Mouse (Mus musculus) adrenal gland, postnatal 25 days (tissue): Measurements from ENCODE around the gene Ubxn11. TPM values are rescaled to one million over a fixed set of nuclear protein-coding genes. Genes with fewer than 3 reads are reported as not detected.

Experiments used
- DNase-seq: peaks from one replicate; pipeline ENCODE4 v3.0.0; 2021; ENCODE audit warnings: mixed read lengths
- long read RNA-seq: library from polyadenylated mRNA; stranded (forward); transcript quantifications from one replicate; pipeline ENCODE4 v2.0.0, GENCODE M21; 2021
- total RNA-seq: library from RNA; stranded (reverse); gene quantifications from 2 replicates; pipeline ENCODE4 v1.2.3, GENCODE M21; 2021

The Ubxn11 gene
- 8.1 and 9.4 TPM in 2 replicates for total RNA-seq
- long read RNA-seq, partial matches to known transcripts, result 0 of 2 reads
- long read RNA-seq, other reads (novel, unspliced or antisense), result 0 of 2 reads

DNA sequence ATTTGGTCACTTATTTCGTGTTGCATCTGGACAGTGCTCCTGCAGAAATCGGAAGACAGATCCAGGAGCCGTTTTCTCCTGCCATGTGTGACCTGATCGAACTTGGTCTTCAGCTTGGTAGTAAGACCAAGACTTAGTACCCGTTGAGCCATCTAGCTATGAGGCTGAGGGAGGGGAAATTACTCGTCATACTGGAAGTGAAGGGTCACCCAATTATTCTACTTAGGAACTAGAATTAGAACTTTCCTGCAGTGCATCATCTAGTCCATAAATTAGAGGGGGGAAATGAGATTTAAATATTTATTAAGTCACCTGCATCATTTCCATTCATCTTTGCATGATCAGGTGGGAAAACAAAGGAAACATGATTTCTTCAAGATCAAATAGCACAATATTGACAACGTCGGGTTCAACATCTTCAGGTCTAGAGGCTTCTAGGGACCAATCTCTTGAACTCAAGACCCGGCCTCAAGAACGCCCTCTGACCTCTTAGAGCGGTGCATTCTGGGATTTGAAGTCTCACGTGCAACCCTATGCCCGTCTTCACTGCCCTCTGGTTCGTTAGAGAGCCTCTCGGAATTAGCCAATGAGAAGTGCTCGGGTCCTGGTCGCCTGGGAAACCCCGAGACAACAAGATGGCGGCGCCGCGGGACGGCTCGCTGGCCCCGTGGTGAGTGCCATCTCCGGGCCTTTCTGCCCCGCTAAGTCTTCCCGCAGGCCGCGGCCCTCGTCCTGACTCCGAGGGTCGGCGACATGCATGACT lies at the start of gene Ubxn11:
Gene Ubxn11 (plus strand): TSS at position 592 of the 763 bp plus-strand sequence.
- peak; percentile 85 for DNase-seq

DNA sequence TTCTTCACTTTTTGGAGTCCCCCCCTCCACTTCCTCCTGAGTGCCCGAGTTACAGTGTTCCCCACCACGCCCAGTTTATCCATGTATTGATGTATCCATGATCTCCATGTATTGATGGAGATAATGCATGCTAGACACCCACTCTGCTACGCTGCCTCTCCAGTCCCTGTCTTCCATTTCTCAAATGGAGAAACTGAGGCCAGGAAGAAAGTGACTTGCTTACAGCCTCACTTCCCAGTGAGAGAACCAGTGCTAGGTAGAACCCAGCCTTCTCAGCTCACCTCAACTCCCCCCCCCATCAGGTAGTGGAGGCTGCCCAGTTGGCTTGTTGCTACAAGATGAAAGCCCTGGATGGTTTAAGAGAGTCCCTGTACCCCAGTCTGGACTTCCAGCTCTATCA lies 48.8 kb upstream of the Ubxn11 start, which contains the start of gene Zfp683:
Gene Zfp683 (plus strand): TSS at position 301 of the 400 bp plus-strand sequence.
- DNase-seq, result no peak

DNA sequence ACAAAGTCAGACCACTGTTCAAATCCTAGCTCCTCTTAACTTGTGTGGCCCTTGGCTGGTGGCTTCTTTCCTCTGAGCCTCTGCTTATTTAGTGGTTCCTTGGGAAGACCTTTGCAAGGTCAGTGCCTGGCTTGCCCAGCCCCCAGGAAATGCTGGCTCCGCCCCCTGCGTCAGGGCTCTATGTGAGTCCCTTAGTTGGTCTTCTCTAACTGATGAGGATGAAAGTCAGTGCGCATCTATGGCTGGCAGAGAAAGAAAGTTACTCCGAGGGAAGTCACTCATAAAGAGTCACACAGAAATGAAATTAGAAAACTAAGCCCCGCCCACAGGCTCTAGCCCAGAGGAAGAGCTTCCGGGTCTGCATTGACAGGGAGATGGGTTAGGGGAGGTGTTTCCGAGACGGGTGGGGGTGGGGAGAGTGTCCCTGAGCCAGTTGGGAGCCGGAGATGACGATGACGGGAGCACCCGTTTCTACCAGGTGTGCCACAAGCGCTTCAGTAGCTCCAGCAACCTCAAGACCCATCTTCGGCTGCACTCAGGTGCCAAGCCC lies 44.1 kb upstream of the Ubxn11 start:
- DNase-seq, result no peak

DNA sequence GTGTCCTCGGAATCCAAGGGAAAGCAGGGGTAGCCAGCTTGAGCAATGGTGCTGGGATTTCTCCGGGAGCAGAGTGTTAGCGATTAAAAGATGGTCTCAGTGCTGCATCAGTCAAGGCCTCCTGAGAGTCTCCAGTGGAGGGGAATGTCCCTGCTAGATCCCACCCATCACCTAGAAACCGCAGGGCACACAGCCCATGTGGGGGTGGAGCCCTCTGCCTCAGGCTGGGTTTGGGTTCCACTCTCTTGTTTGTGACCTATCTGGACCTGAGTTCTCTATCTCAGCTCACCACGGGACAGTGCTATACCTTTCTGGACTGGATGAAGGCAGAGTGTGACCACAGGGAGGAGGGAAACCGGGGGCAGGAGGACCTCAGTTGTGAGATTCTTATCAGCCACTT lies 43.5 kb upstream of the Ubxn11 start:
- no peak for DNase-seq

DNA sequence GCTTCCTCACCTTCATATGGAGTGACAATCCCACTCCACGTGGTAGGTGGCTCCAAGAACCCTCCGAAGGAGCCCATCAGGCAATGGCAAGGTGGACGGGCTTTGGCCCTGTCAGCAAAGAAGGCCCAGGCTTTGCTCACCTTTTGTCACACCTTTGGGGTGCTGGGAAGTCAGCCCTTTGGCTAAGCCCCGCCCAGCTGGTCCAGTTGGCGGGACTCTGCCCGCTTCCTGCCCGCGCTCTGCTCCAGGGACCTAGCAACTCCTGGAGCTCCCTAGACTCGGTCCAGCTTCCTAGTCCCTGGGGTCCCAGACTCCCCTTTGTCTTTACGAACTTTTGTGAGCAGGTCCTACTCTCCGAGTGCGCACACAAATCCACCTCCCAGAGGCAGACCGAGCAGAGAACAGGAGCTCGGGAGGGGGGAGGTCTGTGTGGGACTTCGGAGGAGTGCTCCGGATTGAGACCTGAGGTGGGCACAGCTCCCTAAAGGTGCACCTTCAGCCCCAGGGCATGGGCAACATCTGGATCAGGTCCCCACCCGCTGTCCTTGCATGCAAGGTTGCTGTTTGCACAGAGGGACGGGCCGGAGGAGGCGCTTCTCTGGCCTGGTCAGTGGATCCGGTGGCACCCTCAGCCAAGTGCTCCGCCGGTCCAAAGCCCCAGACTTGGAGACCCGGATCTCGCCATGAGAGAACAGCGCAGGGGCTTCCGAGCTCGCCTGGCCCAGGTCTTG lies 42.1 kb upstream of the Ubxn11 start, which contains the start of gene Crybg2:
Gene Crybg2 (plus strand): TSS at position 681 of the 731 bp plus-strand sequence.
- no peak for DNase-seq

DNA sequence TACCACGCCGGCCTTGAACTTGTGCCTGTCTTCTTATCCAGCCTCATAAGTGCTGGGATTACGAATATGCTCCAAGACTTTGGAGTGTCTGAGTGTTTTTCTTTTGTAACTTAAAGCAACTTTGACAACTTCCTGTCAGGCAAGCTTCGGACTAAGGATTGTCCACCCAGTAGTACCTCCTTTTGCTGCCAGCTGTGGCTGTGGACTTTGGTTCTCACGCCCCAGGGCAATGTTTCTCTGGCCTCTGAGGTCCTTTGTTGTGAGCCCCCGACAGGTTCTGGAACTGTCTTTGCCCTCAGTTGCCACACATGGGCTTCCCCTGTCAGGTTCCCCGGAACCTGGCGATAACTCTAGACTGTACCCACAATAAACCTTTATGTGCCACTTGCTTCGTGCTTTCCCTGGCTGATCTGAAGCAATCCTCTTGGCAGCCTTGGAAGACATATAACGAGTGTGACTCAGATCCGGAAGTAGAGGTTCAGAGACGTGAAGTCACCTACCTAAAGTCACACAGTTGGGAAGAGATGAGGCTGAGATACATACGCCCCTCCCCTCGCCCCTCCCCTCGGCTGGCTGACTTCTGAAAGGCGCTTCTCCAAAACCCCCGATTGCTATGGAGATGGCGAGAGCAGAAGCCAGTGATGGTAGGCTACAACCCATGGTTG lies 41.1 kb upstream of the Ubxn11 start:
- no peak for DNase-seq

DNA sequence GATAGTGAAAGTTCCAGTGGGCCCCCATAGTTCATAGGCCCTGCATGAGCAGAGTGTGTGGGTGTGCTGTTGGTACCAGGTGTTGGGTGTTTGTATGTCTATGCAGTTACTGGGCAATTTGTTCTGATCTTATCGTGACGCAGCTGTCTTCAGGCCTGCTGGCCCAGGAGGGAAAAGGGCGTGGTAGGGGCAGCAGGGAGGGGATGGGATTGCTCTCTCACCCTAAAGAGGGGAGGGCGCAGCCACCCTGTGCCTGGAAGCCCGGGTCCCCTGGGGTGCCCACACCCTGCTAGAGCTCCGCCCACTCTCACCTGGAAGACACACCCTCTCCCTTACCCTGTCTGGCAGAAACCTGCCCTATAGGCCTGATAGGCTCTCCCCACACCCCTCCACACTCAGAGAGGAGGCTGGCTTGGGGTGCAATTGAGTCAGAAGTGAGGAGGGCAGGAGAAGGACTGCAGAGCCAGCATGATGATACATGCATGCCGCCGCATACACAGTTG lies 40.4 kb upstream of the Ubxn11 start:
- DNase-seq, result no peak

DNA sequence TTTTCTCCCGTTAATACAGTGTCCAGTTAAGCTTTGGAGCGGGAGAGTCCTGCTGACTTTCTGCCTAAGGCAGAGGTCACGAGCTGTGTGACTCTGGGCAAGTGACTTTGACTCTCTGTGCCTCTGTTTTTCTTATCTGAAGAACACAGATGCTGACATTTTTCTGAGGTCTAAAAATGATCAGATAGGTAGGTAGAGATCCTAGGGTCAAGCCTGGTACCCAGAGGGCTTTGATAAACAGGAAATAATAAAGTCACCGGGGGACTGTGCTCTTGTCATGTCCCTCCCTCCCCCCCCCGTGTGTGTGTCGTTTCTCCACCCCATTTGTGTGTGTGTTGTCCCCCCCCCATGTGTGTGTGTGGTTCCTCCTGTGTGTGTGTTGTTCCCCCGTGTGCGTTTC lies 39.8 kb upstream of the Ubxn11 start:
- no peak for DNase-seq

DNA sequence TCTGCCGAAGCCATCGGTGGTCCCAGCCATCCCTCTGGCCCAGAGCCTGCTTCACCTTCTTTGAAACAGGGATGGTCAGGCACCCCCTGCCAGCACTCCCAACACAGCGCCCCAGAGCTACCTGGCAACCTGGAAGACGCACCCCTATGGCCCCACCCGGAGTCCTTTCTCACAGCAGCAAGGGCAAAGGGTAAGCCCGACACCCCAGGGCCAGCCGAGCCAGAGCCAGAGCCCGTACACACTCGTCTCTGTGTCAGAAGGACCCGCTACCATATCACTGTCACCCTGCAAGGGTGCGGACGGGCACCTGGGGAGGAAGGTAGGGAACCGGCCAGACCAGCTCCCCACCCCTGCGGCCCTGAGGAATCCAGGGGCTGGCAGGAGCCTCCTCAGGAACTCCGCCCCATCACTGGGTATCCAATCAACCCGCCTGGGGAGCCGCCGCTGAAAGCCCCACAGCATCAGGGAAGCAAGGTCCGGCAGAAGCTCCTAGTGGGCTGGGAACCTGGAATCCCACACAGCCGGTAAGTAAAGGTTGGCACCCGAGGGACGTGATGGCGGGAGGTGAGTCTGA lies 36.9 kb upstream of the Ubxn11 start:
- DNase-seq, result no peak

DNA sequence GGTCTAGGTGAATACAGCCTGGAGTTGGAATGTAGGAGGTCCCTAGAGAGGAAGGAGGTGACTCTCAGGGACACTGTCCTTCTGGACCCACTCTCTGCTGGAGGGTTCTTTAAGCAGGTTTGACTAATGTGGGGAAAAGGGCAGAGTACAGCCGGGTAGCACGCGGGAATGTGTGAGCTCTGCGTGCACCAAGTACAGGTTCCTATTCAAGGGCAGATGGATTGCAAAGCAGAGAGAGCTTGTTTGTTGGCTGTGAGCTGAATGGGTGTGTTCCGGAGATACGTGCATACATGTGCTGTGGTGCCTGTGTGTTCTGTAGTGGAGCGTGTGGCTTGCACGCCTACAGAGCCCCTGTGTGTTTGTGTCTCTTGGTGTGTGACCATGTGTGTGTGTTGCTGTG lies 35.0 kb upstream of the Ubxn11 start:
- DNase-seq, result no peak

DNA sequence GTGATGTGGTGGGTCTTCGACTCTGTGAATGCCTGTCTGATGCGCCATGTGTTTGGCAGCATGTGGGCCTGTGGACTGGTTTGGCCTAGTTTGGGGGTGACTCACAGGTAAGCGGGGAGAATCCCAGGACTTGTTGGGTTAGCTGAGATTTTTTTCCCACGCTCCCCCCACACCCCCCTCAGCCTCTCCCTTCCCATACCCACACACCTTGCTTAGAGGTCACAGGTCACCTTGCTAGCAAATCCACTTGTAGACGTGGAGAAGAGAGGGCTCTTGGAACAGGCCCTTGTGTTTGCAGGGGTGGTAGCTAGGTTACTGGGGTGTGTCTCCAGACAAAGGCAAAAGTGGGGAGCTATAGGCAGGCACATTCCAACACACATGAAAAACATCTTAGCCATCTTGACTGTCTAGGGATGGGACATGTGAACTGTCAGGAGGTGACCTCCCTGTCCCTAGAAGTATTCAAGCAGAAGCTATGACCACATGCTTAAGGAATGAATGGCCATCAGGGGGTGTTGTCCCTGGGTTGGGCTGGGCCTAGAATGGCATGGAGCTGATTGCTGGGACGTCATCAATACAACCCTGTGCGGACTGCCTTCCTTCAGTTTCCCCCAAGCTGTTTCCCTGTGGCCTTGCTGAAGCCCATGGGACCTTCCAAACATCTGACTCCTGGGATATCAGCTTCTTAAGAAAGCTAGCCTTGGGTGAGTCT lies 34.4 kb upstream of the Ubxn11 start:
- no peak for DNase-seq

DNA sequence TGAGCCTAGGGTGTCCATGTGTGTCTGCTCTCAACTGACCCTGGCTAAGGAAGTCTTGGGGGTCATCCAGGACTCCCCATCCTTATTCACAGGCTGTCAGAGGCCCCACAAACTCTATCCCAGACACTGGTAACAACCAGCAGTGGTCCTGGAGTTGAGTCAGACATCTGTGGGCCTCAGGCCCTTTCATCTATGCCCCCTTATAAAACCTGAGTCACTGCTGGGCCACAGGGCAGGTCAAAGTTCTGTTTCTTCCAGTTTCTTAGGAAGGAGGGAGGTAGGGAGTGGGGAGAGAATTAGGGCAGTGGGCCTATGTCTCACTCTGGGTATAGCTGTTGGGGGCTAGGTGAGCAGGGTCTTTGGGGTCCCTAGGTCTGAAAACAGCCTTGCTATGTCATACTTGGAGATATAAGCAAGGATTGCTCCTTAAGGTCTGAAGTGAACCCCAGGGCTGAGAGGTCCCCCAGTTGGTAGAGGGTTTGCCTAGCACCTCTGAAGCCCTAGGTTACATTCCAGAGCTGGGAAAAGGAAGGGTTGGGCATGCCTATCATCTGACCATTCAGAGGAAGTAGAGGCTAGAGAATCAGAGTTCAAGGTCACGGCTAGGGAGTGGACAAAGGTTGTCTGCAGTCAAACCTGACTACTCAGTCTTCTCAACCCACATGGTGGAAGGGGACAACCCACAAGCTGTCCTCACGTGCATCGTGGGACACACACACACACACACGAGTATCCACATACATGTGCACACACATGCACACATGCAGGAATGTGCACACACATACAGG lies 33.4 kb upstream of the Ubxn11 start:
- no peak for DNase-seq

DNA sequence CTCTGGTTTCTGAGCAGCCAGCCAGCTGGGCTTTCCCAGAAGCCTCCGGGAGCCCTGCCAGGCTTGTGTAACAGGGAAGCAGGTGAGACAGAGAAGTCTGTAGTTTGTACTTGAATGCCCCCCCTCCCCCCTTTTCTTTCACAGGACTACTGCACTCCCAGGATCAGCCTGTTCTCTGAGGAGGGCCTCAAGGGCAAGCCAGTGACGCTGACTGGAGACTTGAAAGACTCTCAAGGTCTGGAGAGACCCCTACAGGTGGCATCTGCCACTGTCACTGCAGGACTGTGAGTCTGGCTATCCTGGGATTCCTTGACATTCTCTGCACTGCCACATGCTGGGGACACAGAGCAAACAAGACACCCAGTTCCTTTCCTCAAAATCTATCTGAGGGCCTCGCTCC lies 23.7 kb upstream of the Ubxn11 start:
- DNase-seq, result no peak

DNA sequence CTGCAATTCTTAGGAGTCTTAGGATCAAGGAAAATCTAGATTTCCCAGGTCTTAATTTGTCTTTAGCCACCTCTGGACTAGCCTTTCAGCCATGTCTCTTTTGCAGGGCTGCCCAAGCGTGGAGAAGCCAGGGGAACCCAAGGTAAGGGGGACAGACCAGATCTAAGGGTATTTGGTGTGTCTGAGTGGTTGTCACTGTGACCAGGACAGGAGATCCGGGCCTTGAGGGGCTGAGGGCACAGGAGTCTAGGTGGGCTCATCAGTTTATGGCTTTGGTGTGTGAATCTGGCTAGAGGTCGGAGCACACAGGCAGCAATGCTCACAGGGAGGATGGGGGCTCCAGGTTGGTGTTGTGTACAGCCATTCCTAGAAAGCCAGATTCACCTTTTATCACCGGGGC lies 21.7 kb upstream of the Ubxn11 start:
- DNase-seq, result no peak

DNA sequence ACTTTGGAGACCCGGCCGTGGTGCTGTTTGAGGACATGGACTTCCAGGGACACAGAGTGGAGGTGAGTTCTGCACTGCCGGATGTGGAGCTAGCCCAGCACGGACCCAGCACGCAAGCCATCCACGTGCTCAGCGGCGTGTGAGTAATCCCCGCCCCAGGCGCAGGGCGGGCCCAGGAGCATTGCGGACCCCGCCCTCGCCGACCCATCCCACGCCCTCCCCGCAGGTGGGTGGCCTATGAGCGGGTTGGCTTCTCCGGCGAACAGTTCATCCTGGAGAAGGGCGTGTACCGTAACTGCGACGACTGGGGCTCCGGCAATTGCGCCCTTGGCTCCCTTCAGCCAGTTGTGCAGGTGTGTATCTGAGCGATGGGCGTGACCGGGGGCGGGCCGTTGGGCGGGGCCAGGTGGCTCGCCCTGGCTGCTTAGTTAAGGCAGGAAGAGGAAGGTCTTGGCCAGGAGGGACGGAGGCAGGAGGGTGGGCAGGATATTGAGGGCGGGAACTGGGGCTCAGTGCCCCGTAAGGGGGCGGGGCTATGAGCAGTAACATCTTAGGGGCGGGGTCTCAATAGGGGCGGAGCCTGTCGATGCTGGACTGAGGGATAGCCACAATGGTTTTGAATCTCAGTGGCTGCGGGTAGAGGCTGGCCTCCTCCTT lies 20.5 kb upstream of the Ubxn11 start:
- DNase-seq, result peak; percentile 55

DNA sequence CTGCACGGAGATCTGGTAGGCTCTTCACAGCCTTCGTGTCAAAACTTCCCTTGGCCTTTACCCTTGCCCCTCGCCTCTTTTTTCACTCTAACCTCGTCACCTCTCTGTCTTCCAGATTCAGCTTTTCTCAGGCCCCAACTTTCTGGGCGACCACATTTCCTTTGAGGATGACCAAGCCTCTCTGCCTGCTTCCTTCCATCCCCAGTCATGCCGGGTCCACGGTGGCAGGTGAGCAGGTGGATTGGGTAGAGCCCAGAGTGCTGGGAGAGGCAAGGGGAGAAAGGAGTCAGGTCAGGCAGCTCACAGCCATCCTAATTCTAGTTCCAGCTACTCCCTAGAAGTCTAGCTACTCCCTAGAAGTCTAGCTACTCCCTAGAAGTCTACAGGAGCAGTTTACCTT lies 19.9 kb upstream of the Ubxn11 start:
- no peak for DNase-seq

DNA sequence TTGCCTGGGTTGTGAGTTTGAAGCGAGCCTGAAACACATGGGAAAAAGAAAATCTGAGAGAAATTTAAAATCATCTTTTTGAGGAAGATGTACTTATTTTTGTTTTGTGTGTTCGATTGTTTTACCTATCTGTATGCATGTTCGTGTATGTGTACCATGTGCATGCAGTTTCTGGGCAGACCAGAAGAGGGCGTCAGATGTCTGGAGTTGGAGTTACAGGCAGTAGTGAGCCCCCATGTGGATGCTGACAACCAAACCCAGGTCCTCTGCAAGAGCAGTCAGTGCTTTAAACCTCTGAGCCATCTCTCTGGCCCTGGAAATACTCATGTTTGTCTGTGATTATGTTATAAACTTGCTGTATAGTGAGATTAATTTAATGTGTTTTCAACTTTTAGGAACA lies 17.4 kb upstream of the Ubxn11 start:
- DNase-seq, result no peak

DNA sequence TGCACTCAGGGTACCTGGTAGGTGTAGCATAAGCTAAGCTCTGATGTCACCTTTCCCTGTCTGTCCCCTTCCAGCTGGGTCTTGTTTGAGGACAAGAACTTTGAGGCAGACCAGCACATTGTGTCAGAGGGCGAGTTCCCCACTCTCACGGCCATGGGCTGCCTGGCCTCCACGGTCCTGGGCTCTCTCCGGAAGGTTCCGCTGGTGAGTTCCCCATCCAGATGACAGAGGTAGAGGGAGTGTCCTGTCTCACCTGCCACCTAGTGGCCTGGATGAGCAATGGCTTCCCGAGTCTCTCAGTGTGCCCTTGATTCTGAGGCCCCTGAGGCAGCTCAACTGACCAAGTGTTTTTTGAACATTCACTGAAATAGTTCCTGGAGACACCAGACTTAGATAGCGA lies 15.0 kb upstream of the Ubxn11 start:
- peak; percentile 18 for DNase-seq

DNA sequence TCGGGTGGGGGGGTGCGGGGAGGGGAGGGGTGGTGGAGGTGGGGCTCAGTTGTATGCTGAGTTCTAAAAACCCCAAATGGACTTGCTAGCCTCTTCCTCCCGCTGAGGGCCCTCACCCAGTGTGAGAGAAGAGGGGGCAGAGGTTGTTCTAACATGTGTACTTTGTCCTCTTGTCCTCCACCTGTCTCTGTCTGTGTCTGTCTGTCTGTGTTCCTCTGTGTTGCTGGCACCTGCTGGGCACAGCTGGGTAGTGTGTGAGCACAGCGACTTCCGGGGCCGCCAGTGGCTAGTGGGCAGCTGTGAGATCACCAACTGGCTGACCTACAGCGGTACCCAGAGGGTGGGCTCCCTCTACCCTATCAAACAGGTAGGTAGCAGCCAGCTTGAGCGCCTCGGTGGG lies 13.3 kb upstream of the Ubxn11 start:
- no peak for DNase-seq
